Mouse (Mus musculus): ENCODE data around the gene Polr1a.

Gene Polr1a

GRCm38 (mm10) chr6:71949721-71950120, 40.9 kb downstream of the Polr1a start:
- no peak for DNase-seq (ENCODE audit: low spot score)

- peak; percentile 69 for DNase-seq (ENCODE audit: low spot score)
Measured at GRCm38 (mm10) chr6:71950592-71950991, 41.7 kb downstream of the Polr1a start.

- no peak for DNase-seq (ENCODE audit: low spot score)
Measured at GRCm38 (mm10) chr6:71951192-71951591, 42.3 kb downstream of the Polr1a start.

GRCm38 (mm10) chr6:71962119-71962518, 53.3 kb downstream of the Polr1a start:
- no peak for DNase-seq (ENCODE audit: low spot score)

GRCm38 (mm10) chr6:71962706-71963105, 53.9 kb downstream of the Polr1a start:
- no peak for DNase-seq (ENCODE audit: low spot score)

- no peak for DNase-seq (ENCODE audit: low spot score)
Measured at GRCm38 (mm10) chr6:71963561-71963960, 54.7 kb downstream of the Polr1a start.

GRCm38 (mm10) chr6:71966683-71967303, 57.9 kb downstream of the Polr1a start:
- DNase-seq (ENCODE audit: low spot score) = no peak

GRCm38 (mm10) chr6:71967847-71968246, 59.0 kb downstream of the Polr1a start:
- no peak for DNase-seq (ENCODE audit: low spot score)

GRCm38 (mm10) chr6:71969459-71969858, 60.6 kb downstream of the Polr1a start:
- no peak for DNase-seq (ENCODE audit: low spot score)

GRCm38 (mm10) chr6:71970154-71970553, 61.3 kb downstream of the Polr1a start:
- no peak for DNase-seq (ENCODE audit: low spot score)

GRCm38 (mm10) chr6:71976592-71976991, 67.7 kb downstream of the Polr1a start:
- DNase-seq (ENCODE audit: low spot score) = no peak

GRCm38 (mm10) chr6:71980165-71980564, 71.3 kb downstream of the Polr1a start:
- no peak for DNase-seq (ENCODE audit: low spot score)

- no peak for DNase-seq (ENCODE audit: low spot score)
Measured at GRCm38 (mm10) chr6:71980587-71980986, 71.7 kb downstream of the Polr1a start.

- DNase-seq (ENCODE audit: low spot score) = no peak
Measured at GRCm38 (mm10) chr6:71981450-71981849, 72.6 kb downstream of the Polr1a start.

GRCm38 (mm10) chr6:71985984-71986383, 77.1 kb downstream of the Polr1a start:
- no peak for DNase-seq (ENCODE audit: low spot score)

- no peak for DNase-seq (ENCODE audit: low spot score)
Measured at GRCm38 (mm10) chr6:71987546-71988248, 78.8 kb downstream of the Polr1a start.

GRCm38 (mm10) chr6:71989647-71990351, 80.9 kb downstream of the Polr1a start:
- DNase-seq (ENCODE audit: low spot score) = no peak

- no peak for DNase-seq (ENCODE audit: low spot score)
Measured at GRCm38 (mm10) chr6:71990371-71990837, 81.6 kb downstream of the Polr1a start.

- DNase-seq (ENCODE audit: low spot score) = no peak
Measured at GRCm38 (mm10) chr6:71991190-71991932, 82.5 kb downstream of the Polr1a start.

GRCm38 (mm10) chr6:71991933-71992325, 83.1 kb downstream of the Polr1a start:
- DNase-seq (ENCODE audit: low spot score) = no peak

GRCm38 (mm10) chr6:71994004-71994403, 85.2 kb downstream of the Polr1a start:
- no peak for DNase-seq (ENCODE audit: low spot score)

- DNase-seq (ENCODE audit: low spot score) = no peak
Measured at GRCm38 (mm10) chr6:71995081-71995480, 86.2 kb downstream of the Polr1a start.

All from ovary, postnatal 14 days (tissue).